Mouse (Mus musculus) testis, adult 2 months (tissue): ENCODE results near the gene Hnrnpa3.

Source experiments
- CTCF ChIP-seq: fragments of 200-500 bp; IDR thresholded peaks from 2 replicates; pipeline ENCODE4 v1.5.1; 2012; ENCODE audit warnings: low read depth, mild to moderate bottlenecking, inconsistent platforms, low read length, moderate library complexity; ENCODE audit not compliant: control insufficient read depth, insufficient read depth, insufficient replicate concordance
- POLR2A ChIP-seq: fragments of 200-500 bp; IDR thresholded peaks from 2 replicates; pipeline ENCODE4 v1.6.1; 2012; ENCODE audit warnings: low read depth, mild to moderate bottlenecking, inconsistent platforms, low read length, moderate library complexity; ENCODE audit not compliant: control insufficient read depth

- TF ChIP-seq CTCF (no peak), POLR2A (no peak)
Observed at GRCm38 (mm10) chr2:75611041-75611805, 47.8 kb upstream of the Hnrnpa3 start.
